Mouse (Mus musculus): ENCODE measurements around the gene Ank3.
A peak's percentile ranks its signal among the peaks of the same experiment; 100 is the strongest.

The Ank3 gene

GRCm38 (mm10) chr10:69829236-69829635 is 430.7 kb downstream of the Ank3 start:
- DNase-seq (ENCODE audit: low read depth, low spot score) = no peak

- DNase-seq (ENCODE audit: low read depth, low spot score) = no peak
Observed at GRCm38 (mm10) chr10:69831568-69831967, 433.0 kb downstream of the Ank3 start.

- no peak for DNase-seq (ENCODE audit: low read depth, low spot score)
Observed at GRCm38 (mm10) chr10:69832241-69832640, 433.7 kb downstream of the Ank3 start.

GRCm38 (mm10) chr10:69832822-69833221 is 434.2 kb downstream of the Ank3 start:
- no peak for DNase-seq (ENCODE audit: low read depth, low spot score)

- no peak for DNase-seq (ENCODE audit: low read depth, low spot score)
Observed at GRCm38 (mm10) chr10:69834700-69835099, 436.1 kb downstream of the Ank3 start.

GRCm38 (mm10) chr10:69845749-69846148 is 447.2 kb downstream of the Ank3 start:
- DNase-seq (ENCODE audit: low read depth, low spot score) = peak; percentile 45

DNA sequence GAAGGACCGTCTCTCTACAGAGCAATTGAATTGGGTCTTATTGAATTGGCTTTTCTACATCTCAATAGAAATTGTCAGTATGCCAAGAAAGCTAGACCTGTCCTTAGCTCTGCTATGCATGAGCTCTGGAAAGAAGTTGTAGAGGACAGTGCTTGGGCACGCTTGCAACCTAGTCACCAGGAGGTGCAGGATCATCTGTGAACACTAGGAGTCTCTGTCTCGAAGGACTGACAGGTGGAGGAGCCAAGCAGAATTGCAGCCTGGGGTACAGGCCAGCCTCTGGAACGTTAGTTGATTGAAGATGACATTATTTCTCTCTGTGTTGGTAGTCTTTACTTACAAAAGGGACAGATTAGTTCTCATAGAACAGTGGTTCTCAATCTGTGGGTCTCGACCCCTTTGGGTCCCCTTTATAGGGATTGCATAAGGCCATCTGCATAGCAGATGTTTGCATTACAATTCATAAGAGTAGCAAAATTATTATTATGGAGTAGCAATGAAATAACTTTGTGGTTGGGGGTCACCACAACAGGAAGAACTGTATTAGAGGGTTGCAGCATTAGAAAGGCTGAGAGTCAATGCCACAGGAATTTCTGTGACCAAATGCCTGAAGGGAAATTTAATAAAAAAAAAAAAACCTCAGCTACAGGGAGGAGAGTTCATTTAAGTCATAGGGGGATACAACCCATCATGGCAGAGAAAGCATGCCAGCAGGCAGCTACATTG is 454.0 kb downstream of the Ank3 start:
- no peak for DNase-seq (ENCODE audit: low read depth, low spot score)

DNA sequence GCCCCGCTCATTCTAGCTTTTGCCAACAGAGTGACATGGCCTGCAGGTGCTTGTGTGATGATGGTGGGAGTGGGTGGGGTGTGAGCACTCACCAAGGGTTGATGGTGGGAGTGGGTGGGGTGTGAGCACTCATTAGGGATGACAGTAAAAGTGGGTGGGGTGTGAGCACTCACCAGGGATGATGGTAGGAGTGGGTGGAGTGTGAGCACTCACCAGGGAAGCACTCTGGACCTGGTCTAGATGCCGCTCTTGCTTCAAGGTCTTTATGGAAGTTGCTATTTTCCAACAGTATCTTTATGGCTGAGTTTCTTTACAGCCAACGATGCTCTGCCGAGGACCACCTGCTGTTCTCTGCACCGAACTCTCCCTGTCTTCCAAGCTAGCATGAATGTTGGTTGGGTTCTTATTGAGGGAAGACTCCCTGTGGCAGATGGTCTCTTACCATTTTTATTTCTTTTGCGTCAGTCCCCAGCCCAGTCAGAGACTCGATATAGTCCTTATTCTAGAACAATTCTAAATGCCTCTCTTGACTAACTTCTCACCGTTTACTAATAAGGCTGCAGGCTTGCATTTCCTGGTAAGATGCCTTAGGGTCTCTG is 456.1 kb downstream of the Ank3 start:
- no peak for DNase-seq (ENCODE audit: low read depth, low spot score)

DNA sequence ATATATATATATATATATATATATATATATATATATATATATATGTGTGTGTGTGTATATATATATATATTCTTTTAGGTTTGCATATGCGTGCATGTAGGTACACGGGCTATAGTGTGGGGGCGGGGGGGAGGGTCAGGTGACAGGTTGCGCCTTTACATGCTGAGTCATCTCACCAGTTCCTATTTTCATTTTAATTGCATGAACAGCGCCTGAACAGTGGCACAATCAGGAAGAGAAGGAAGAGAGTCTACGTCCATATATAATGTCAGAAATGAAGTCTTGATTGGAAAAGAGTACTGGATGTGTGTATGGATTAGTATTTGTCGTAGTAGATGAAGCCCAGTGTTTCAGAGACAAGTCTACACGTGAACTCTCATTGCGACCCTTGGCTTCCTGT is 459.4 kb downstream of the Ank3 start:
- no peak for DNase-seq (ENCODE audit: low read depth, low spot score)

DNA sequence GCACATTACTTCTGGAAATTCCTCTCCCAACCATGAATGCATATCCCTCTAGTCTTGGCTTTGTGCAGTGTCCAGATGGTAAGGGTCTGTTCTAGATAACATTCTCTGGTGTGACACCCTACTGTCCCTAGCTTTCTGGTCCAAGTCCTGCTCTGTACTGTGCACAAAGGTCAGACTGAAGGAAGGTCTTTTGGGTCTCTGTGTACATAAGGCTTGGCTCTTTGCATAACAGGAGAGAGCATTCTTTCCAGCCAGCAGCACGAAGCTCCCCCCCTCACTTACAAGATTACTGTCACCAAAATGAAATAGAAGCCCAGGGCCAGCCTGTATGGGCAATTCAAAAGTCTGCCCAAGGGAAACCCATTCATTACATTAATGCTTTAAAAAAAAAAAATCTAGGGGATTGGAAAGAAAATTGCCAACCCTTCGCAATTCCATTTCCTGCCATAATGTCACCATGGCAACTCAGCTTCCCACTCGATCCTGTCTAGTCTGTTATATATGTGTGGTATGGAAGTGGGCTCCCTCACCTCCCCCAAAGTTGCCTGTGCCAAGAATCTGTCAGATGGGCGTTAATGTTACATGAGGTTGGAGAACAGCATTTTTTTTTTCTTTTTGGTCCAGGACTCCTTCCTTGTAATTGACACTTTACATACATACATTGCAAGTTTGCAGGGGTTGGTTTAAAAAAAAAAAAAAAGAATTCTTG is 460.5 kb downstream of the Ank3 start:
- DNase-seq (ENCODE audit: low read depth, low spot score) = no peak

DNA sequence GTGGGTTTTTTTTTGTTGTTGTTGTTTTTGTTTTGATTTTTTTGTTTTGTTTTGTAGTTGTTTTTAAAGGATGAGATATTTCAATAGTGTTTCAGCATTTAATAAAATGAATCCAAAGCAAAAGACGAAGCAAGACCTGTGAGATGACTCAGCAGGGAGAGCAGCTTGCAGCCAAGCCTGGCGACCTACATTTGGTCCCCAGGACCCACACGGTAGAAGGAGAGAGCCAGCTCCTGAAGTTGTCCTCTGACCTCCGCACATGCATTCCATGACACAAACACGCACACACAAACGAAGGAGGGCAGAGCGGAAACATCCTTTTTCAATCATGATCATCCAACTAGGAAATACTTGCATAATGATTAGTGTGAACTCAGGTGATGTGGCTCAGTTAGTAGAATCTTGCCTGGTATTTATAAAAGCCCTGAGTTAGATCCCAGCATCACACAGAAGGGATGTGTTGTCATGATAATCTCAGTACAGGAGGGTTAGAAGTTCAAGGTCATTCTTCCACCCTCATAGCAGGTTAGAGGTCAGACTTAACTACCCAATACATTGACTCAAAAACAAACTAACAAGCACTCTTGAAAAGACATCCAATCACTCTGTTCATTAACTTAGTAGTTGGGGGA is 461.4 kb downstream of the Ank3 start:
- no peak for DNase-seq (ENCODE audit: low read depth, low spot score)

DNA sequence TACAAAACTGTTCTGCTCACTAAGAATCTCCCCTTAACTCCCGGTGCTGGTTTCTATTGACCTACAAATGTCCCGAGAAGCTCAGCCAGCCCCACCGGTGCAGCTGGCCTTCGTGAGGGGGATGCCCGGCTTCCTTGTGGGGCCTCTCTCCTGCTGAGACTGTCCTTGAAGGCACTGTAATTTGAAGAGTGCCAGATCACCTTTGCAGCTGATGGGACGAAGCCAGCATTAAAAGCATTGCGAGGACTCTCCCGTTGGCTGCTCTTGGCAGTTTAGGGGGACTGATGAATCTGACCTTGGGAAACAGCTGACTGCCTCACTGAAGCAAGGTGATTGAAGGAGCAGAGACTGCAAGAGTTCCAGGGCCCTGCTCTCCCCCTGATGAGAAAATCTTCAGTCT is 464.3 kb downstream of the Ank3 start:
- DNase-seq (ENCODE audit: low read depth, low spot score) = no peak

DNA sequence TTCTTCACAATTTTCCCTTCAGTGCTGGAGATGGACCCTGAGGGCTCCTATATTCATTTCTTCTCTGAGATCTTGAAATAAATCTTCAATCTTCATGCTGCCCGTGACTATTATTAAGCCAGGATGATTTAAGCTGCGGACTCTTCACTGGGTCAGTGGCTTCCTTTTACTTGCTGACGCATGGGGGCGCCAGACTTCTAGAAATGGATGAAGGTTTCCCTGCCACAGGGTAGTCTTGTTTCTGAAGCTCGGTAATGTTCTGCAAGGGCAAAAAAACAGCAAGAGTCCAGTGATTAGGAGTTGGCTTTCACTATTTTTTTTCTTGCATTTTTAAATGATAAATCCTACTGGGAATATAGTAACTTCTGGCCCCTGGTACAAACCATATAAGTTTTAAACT is 471.8 kb downstream of the Ank3 start:
- DNase-seq (ENCODE audit: low read depth, low spot score) = peak; percentile 38

DNA sequence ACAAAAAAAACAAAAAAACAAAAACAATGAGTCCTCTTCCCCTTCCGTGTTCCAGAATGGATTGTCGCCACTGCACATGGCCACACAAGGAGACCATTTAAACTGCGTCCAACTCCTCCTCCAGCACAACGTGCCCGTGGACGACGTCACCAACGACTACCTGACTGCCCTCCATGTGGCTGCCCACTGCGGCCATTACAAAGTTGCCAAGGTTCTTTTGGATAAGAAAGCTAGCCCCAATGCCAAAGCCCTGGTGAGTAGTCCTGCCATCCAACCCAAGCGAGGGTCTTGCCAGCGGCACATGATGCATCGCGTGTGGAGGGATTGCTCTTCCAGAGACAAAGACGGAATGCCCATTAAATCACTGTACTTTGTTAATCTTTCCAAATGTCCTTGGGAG is 472.4 kb downstream of the Ank3 start:
- no peak for DNase-seq (ENCODE audit: low read depth, low spot score)

GRCm38 (mm10) chr10:69872182-69872741 is 473.7 kb downstream of the Ank3 start:
- no peak for DNase-seq (ENCODE audit: low read depth, low spot score)

DNA sequence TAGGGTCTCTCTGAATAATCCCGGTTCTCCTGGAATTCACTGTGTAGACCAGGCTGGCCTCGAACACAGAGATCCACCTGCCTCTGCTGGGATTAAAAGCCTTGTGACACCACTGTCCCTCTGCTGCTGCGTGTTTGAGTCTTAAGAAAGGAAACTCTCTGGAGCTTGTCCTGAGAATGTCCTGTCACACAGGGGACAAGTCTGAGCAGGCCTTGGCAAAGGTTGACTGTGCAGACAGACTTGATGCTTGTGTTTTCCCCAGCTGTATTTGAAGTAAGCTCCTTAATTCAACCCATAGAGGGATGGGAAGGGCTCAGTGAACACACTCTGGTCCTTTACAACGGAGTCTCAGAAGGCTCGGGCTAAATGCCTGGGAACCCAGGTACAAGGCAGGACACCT is 474.3 kb downstream of the Ank3 start:
- no peak for DNase-seq (ENCODE audit: low read depth, low spot score)

- DNase-seq (ENCODE audit: low read depth, low spot score) = no peak
Observed at GRCm38 (mm10) chr10:69874806-69875205, 476.2 kb downstream of the Ank3 start.

GRCm38 (mm10) chr10:69883935-69884680 is 485.5 kb downstream of the Ank3 start:
- DNase-seq (ENCODE audit: low read depth, low spot score) = no peak

DNA sequence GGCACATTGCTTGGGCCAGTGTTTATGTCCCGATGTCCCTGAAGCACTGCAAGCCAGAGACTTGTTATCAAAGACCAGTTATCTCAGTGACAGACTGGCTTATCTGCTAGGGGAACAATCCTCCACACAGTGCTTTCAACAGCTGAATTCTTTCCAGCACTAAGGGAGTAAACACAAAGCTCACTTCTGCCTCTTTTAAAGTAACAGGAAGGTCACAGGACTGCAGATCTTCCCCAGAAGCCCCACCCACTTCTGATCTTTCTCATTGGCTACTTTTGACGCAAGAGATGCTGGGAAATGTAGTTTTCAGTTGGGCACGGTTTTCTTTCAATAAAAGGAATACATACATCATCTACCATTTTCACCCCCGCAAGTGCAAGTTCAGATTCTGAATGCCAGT is 489.8 kb downstream of the Ank3 start:
- no peak for DNase-seq (ENCODE audit: low read depth, low spot score)

GRCm38 (mm10) chr10:69889779-69890178 is 491.2 kb downstream of the Ank3 start:
- DNase-seq (ENCODE audit: low read depth, low spot score) = peak; percentile 23

DNA sequence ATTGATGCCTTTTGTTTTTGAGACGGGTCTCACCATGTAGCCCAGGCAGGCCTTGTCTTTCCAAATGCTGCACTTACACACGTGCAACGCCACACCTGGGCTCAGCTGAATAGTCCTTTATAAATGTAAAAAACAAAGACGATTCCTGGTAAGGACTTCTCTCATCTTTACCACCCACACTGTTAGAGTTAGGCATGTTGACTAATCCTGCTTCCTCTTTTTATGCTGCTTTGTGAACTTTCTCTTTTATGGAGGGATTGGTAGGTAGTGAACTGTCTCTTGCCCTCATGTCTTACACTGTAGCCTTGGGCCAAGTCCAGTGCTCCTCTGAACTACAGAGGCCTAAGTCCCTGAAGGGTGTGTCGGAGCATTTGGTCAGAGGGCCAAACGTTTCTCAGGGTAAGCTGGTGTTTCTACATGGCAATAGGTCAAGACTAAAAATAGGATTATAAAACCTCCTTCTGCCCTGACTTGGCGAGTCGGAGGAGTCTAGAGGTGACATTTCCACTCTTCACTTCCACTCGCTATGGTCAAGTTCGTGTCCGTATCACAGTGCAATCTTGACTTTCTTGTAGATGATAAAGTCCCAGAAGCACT is 491.9 kb downstream of the Ank3 start:
- DNase-seq (ENCODE audit: low read depth, low spot score) = no peak

Data from retina, adult 2 months (tissue).